Mouse (Mus musculus) cerebellum, adult 2 months (tissue): ENCODE data around the gene Mrgpra6. TPM values are rescaled to one million over a fixed set of nuclear protein-coding genes. Genes with fewer than 3 reads are reported as not detected.

Experiments
- DNase-seq, 2 experiments: peaks; one replicate each; pipeline ENCODE4 v3.0.0; 2021
- H3K27ac ChIP-seq: fragments of 200-500 bp; 2 replicates; pipeline ENCODE4 v1.5.1; 2012; ENCODE audit warnings: low read length, control low read depth, inconsistent platforms; ENCODE audit not compliant: insufficient read depth
- H3K27me3 ChIP-seq: fragments of 200-500 bp; 2 replicates; pipeline ENCODE4 v1.6.1; 2012; ENCODE audit warnings: inconsistent platforms, mild to moderate bottlenecking, low read length, moderate library complexity; ENCODE audit not compliant: control insufficient read depth, insufficient read depth
- H3K4me1 ChIP-seq: fragments of 200-500 bp; 2 replicates; pipeline ENCODE4 v1.6.1; 2011; ENCODE audit warnings: low read length; ENCODE audit not compliant: control insufficient read depth, insufficient read depth
- H3K4me3 ChIP-seq: fragments of 200-500 bp; replicated peaks from 2 replicates; pipeline ENCODE3; 2011; ENCODE audit warnings: mild to moderate bottlenecking, low read depth, low read length, control low read depth; ENCODE audit not compliant: insufficient read depth
- CTCF ChIP-seq: fragments of 200-500 bp; IDR thresholded peaks from 2 replicates; pipeline ENCODE4 v1.5.1; 2011; ENCODE audit warnings: low read depth, mild to moderate bottlenecking, control low read depth, low read length, moderate library complexity, borderline replicate concordance; ENCODE audit not compliant: insufficient read depth
- POLR2A ChIP-seq: fragments of 200-500 bp; IDR thresholded peaks from 2 replicates; pipeline ENCODE4 v1.6.1; 2011; ENCODE audit warnings: low read length, control low read depth, borderline replicate concordance; ENCODE audit not compliant: insufficient read depth
- WGBS: fragments of 180-500 bp; shearing (Covaris S2); methylation state at CpG from one replicate; pipeline ENCODE4 v1.1.7; 2018; 5-methylcytosine and 5-hydroxymethylcytosine counted together
- polyA plus RNA-seq: library from polyadenylated mRNA; depleted of rRNA; stranded (reverse); fragments of >200 nt; gene quantifications from 2 replicates; pipeline ENCODE4 v1.2.3, GENCODE M21; 2012; rRNA removed

The Mrgpra6 gene
- polyA plus RNA-seq, 1 experiment, result not detected

DNA sequence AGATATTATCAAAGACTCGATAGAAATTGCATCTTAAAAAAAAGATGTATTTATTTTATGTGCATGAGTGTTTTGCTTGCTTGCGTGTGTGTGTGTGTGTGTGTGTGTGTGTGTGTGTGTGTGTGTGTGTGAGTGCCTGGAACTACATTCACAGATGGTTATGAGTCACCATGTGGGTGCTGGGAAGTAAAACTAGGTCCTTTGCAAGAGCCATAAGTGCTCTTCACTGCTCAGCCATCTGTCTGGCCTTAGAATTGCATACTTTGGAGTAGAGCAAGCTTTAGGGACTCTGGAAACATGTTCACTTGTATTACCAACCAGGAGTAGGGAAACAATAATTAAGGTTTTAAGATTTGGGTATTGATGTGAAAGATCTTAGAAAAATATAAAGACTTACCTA, 48.9 kb downstream of the Mrgpra6 start:
- Histone ChIP-seq H3K27ac (no peak overlapping the region), H3K4me3 (no peak overlapping the region), H3K27me3 (no peaks in the 10 kb centered on the region), H3K4me1 (0 out of 2 replicates have a peak, but pooled peaks cover 6% of the 10 kb centered on the region)
- TF ChIP-seq CTCF (no peak), POLR2A (no peak)
- WGBS, result 90% methylated on average over 2 of the region's 2 CpGs
- DNase-seq, result no peak

DNA sequence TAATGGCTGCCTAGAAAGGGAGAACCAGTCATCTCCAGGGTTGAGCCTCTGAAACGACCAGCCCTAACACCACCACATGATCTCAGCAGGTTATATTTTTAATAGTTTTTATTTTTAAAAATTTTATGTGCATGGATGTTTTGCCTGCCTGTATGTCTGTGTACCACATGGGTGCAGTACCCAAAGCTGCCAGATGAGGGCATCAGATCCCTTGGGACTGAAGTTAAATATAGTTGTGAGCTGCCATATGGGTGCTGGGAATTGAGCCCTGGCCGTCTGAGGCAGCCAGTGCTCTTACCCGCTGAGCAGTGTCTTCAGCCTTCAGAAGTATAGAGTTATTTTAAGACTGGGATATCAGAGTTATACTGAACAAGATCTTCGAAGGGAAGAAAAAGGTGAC, 49.3 kb downstream of the Mrgpra6 start:
- 81% methylated on average over 4 of the region's 4 CpGs for WGBS
- Histone ChIP-seq H3K4me1 (0 out of 2 replicates have a peak, but pooled peaks cover 6% of the 10 kb centered on the region), H3K4me3 (no peak overlapping the region), H3K27ac (no peak overlapping the region), H3K27me3 (no peaks in the 10 kb centered on the region)
- TF ChIP-seq CTCF (no peak), POLR2A (no peak)
- DNase-seq, result no peak

GRCm38 (mm10) chr7:47150420-47151061, 54.2 kb downstream of the Mrgpra6 start:
- peak; percentile 32 to 51 for DNase-seq
- WGBS, result 14% methylated on average over 11 of the region's 11 CpGs

DNA sequence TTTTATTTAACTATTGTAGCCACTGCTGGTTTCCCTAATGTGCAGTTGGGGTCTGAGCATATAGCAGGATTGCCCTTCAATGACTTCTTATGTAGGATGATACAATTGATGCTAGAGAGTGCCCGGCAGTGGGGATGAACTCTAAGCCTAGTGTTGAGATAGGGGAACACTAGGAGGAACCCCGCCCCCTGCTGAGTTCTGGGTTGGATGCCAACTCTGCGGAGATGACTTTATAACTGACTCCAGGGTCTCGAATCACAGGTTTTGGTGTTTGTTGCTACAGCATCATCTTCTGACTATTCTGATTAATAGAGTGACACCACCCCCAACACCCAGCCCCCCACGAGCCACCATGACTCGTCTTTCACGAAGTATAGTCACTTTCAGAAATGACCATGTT, 56.4 kb downstream of the Mrgpra6 start:
- no peak for TF ChIP-seq CTCF
- TF ChIP-seq POLR2A, result no peak
- no peak for DNase-seq
- H3K27me3 ChIP-seq, result no peaks in the 10 kb centered on the region; the same call in 1 of the 2 replicates
- no peak overlapping the region for H3K4me3 ChIP-seq
- no peak overlapping the region for H3K27ac ChIP-seq
- WGBS, result 64% methylated on average over 7 of the region's 7 CpGs
- no peaks in the 10 kb centered on the region for H3K4me1 ChIP-seq

More at GRCm38 (mm10) chr7:47150420-47151061, 54.2 kb downstream of the Mrgpra6 start:
- no peak for TF ChIP-seq POLR2A
- peak; percentile 24; the same call in 1 of the 2 replicates for TF ChIP-seq CTCF
- H3K27me3 ChIP-seq, result no peaks in the 10 kb centered on the region
- H3K4me1 ChIP-seq, result no peaks in the 10 kb centered on the region
- no peak overlapping the region for H3K27ac ChIP-seq
- no peak overlapping the region for H3K4me3 ChIP-seq

DNA sequence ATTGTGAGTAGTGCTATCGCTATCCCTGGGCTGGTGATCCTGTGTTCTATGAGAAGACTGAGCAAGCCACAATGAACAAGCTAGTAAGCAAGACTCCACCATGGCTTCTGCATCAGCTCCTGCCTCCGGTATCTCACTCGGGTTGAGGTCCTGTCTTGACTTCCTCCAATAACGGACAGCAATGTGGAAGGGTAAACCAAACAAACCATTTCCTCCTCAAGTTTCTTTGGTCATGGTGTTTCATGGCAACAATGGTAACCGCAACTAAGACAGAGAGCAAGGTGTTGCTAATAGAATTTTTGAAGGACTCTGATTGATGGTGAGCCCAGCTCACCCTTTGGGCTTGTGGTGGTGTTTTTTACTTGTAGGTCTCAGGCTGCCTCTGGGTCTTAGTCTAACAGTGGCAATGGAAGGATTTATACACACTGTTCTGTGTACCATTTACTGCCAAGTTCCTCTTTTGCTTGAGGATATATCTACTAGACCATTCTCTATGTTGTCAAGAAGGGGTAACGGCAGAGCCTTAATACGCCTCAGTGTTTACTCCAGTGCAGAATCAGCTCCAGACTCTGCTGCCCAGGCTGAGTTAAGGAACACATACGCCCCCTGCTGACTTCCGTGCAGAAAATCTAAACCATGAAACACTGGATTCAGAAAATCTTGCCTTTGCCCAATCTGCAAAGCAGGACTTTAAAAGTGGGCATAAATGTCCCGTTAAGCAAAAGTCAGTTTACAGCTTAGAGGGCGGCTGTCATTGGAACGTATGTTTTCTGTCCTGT, 58.5 kb downstream of the Mrgpra6 start:
- TF ChIP-seq POLR2A (no peak), CTCF (peak; percentile 19; the same call in 1 of the 2 replicates)
- H3K27me3 ChIP-seq, result no peaks in the 10 kb centered on the region; the same call in 1 of the 2 replicates
- WGBS, result 65% methylated on average over 12 of the region's 12 CpGs
- peak in 1 of 2 experiments; percentile 25 for DNase-seq
- H3K27ac ChIP-seq, result no peak overlapping the region
- H3K4me3 ChIP-seq, result no peak overlapping the region
- no peaks in the 10 kb centered on the region for H3K4me1 ChIP-seq

GRCm38 (mm10) chr7:47144299-47144698, 60.4 kb downstream of the Mrgpra6 start:
- Histone ChIP-seq H3K27ac (no peak overlapping the region), H3K4me3 (no peak overlapping the region), H3K27me3 (no peaks in the 10 kb centered on the region; the same call in 1 of the 2 replicates), H3K4me1 (no peaks in the 10 kb centered on the region)
- 20% methylated on average over 6 of the region's 6 CpGs for WGBS
- TF ChIP-seq POLR2A, result no peak
- no peak for TF ChIP-seq CTCF
- no peak for DNase-seq

GRCm38 (mm10) chr7:47139823-47140325, 64.8 kb downstream of the Mrgpra6 start:
- no peak overlapping the region for H3K4me3 ChIP-seq
- TF ChIP-seq CTCF, result no peak
- no peak for TF ChIP-seq POLR2A
- no peaks in the 10 kb centered on the region for H3K27me3 ChIP-seq
- no peaks in the 10 kb centered on the region for H3K4me1 ChIP-seq
- no peak for DNase-seq
- H3K27ac ChIP-seq, result no peak overlapping the region
- WGBS, result 83% methylated on average over 8 of the region's 8 CpGs

Other genes with a start within 250 kb of the Mrgpra6 start
- 7.4 and 8.0 TPM in 2 replicates for gene Uevld, start 246.4 kb downstream of the Mrgpra6 start, polyA plus RNA-seq
- not detected in 2 replicates for gene Gm9999, start 221.3 kb downstream of the Mrgpra6 start, polyA plus RNA-seq
- 11.2 and 11.3 TPM in 2 replicates for gene Spty2d1, start 196.5 kb downstream of the Mrgpra6 start, polyA plus RNA-seq
- 18.1 and 19.0 TPM in 2 replicates for gene Tmem86a, start 154.3 kb downstream of the Mrgpra6 start, polyA plus RNA-seq
- gene Ptpn5, start 71.2 kb downstream of the Mrgpra6 start, polyA plus RNA-seq, result 47.4 and 61.1 TPM in 2 replicates
- gene Mrgpra9, start 47.9 kb upstream of the Mrgpra6 start, polyA plus RNA-seq, result not detected in 2 replicates
- gene Mrgpra1, start 149.3 kb upstream of the Mrgpra6 start, polyA plus RNA-seq, result not detected in 2 replicates
- gene Mrgpra2a, start 247.2 kb upstream of the Mrgpra6 start, polyA plus RNA-seq, result not detected in 2 replicates